Mouse (Mus musculus): Measurements from ENCODE around the gene Tssk6.
A peak's percentile ranks its signal among the peaks of the same experiment; 100 is the strongest.
"Not testable (repeated sequence)": the region's sequence is repeated elsewhere in the genome, so short reads cannot be mapped to it uniquely, and the experiment has no call there.

Gene Tssk6

DNA sequence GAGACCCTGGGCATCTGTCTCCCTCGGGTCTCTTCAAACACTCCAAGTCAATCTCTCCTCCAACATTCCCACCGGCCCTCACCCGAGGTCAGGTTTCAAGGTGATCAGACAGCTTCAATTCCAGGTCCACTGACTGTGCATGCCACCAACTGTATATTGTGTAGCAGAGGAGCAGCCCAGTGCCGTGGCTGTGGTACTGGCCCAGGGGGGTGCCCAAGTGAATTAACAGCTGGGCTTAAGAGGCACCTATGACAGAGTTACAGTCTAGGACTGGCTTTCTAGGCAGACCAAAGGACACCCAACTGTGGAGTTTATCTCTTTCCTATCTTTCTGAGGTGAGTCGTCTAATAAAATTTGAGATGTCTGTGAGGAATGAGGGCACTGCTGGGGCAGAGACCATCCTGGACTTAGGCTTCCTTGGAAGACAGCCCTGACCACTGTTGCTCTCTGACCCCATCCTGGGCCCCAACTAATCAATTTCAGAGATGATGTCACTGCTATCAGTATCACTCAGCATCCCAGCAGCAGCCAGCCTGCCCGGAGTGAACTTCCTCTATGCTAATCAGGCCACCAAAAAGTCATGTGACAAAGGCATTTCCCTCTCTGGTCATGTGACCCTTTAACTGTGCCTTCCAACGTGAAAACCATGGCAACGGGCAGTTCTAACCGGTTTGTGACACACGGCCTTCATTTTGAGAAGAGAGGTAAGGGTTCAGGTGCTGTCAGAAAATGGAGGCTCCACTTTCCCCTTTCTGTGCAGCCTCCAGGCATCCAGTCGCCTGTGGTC lies 18.1 kb downstream of the Tssk6 start:
- DNase-seq: peak; percentile 31 to 66

DNA sequence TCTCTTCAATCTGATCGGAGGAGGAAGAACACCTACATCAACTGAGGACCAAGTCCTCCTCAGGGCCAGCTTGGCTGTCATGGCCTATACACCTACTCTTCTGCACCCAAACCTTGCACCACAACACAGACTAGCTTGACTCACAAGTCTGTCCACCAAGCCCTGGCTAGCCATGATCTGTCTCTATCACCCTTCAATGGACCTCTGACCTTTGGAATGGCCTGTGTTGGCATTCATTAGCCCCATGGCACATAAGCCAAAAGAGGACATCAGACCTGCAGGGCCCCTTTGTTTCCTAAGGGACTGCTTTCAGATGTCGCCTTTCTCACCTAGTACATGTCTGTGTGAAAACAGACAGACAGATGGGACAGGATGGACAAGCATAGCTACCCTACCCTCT lies 19.2 kb downstream of the Tssk6 start:
- DNase-seq: no peak

DNA sequence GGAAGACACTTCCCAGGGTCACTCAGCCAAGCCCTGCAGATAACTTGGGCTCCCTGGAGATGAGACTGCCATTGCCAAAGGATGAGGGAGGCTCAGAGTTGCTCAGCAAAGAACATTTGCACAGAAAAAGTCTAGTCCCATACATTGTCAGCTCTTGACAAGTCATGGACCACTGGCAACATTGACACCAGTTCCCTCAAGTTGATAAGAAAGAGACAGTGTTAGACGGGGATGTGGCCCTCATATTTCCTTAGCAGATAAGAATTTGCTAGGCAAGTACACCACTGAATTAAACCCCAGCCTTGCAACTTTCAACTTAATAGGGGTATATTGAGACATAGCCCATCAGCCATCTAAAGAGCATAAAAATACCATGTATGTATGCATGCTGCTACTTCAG lies 22.0 kb downstream of the Tssk6 start:
- no peak for DNase-seq

DNA sequence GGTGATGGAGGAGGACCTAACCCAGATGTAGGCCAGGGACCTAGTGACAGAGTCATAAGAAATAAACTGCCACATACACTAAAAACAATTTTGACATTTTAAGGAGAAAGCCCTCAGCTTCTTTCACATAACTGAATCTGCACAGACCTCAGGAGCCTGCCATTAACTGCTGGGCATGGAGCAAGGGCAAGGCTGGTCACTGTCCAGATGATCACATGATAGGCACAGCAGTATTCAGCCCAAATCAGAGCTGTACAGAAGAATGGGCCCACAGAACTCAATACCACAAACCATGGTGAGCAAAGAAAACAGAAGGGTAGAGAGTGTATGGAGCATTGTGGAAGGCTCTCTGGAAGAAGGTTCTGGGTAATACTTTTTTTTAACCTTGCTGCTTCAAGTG lies 24.9 kb downstream of the Tssk6 start:
- DNase-seq: no peak

DNA sequence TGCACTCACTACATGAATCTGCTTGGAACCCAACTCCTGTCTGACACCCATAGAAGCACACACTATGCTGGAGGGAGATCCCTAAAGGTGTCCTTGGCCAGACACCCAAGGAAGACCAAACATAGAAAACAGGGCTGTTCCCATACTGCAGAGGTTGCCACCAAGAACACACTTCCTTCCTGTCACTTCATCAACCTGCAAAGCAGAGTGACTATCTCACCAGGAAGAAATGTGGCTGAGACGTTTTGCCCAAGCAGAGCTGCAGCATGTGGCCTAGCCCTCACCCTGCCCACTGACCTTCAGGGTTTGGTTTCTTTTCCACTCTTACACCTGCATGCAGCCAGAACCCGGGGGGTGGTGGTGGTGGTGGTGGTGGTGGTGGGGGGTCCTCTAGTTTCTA lies 31.8 kb downstream of the Tssk6 start:
- DNase-seq: no peak

DNA sequence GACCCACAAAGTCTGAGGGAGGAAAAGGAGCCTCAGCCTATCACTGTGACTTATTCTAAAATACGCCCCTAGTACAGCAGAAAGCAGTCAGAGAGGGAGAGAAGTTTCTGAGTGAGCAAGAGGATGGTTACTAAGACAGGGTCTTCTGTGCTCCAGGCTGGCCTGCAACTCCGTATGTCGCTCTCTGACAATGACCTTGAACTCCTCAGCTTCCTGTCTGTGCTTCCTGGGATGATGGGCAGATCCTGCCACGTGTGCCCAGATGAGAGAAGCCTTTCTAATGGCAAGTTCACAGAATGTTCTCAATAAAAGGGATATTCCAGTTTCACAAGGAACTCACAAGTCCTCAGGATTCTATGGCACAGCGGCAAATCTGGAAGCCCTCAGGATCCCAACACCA lies 32.6 kb downstream of the Tssk6 start:
- no peak for DNase-seq

DNA sequence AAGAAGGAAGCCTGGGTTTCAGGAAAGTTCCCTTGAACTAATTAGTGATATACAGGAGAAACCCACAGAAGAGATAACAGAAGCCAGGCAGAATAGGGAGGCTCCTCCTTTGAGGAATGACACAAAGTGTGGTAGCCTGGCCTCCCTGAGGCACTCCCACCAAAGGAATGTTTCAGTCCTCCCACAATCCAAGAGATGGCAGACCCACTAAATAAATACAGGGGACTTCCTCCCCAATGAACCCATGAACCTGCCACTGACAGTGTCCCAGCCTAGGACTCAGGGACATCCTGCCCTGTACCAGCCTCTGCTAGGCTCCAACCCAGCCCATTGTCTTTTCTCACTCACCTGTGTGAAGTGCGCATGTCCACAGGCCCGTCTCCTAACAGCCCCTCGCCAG lies 33.4 kb downstream of the Tssk6 start:
- no peak for DNase-seq

DNA sequence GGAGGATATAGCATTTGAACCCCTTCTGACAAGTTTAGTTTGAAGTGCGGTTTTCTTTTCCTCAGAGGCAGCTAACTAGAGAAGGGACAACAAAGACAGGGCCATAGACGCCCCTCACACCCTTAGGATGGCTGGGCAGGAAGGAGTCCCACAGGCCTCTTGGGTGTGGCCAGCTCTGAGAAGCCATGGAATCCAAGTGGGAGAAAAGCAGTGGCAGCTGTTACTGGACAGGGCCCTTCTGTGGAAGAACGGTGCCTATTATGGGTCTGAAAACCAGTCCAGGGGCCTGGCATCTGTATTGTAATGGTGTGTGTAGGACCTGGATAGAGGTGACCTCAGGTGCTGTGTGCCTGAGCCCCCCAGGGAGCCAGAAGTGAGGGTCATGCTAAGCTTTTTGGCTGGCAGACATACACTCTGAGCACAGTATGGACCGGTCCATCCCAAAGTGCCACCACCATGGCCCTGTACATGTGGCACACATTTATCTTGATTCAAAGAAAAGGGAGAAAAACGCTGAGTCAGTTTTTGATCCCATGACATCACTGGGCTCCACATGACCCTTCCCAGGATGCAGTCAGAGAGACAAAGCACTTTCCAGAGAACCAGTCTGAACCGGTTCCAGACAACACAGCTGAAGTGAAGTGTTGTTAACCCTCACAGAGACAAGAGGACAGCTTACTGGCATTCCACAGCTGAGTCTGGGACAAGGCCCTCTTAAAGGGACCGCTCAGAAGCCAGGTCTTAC lies 34.2 kb downstream of the Tssk6 start:
- DNase-seq: no peak

DNA sequence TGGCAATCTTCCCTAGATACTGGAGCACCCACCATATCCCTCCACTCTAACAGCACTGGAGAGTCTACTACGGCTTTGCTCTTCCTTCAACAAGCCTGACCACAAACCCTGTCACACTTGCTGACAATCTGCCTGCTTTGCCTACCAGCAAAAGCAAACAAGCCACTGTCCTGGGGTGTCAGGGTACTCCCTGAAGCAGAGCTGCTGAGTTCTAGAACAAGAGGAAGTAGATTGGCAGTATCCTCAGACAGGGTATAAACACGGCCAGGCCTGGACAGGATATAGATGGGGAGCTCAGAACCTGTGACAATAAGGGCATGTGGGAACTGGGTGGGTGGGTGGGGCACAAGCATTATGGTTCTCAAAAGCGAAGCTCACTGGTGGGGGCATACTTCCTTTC lies 35.5 kb downstream of the Tssk6 start:
- DNase-seq: no peak

DNA sequence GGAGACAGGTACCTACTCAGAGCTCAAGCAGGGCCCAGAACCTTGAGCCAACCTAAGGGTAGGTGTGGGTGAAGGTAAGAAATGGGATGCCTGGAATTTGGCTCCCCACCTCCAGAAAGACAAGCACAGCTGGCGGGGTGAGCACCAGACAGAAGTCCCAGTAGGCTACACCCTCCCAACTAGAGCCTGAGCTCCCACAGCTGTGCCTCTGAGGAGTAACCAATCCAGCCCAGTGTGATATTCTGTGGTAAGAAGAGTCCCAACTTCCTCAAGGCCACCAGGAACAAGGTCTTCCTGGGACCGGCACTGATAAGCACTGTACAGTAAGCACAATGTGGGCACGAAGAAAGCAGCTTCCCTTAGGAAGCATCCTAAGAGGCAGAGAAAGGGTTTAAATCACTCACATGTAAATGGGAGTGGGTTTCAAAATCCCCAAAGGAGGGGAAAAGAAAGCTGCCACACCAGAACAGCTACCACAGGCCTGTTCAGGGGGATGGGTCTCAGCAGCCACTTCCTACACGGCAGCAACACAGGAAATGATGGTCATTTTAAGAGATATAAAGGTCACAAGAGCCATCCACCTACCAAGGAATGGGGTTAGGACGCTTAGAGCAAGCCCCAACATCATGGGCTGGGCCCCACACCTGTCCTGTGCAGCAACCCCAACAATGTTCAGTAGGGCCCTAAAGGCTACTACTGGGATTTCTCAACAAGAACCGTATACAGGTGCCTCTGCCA lies 36.4 kb downstream of the Tssk6 start:
- DNase-seq: no peak

DNA sequence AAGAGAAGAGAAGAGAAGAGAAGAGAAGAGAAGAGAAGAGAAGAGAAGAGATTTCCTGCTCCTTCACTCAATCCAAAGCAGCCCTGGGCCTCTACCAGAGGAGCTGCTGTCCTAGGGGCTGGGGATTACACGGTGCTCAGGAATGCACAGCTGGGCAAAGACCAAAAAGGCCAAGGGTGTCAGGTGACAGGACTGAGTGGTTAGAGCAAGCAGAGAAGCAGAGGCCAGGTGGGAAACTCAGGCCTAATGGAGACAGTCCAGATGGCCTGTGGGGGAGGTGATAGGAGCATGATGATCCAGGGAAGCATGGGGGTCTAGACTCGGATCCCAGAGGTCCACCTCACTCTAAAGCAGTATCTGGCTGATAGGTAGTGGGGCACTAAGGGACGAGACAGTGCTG lies 37.6 kb downstream of the Tssk6 start:
- DNase-seq: no peak

DNA sequence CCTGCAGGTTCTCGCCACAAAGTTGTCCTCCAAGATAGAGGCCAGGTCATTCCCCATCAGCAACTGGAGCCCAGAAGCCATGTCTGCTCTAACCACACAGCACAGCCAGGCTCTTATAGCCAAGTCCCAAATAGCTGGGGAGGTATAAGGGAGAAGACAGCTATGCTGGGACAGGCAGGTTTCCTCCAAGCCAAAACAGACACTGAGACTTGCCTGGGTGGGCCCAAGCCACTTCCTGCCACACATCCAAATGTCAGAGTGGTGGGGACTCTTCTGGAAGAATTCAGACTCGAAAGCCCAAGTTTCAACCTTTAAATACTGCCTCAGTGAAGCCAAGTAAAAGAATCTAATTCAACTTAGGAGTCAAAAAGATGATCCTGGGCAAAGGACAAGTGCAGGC lies 38.4 kb downstream of the Tssk6 start:
- no peak for DNase-seq

DNA sequence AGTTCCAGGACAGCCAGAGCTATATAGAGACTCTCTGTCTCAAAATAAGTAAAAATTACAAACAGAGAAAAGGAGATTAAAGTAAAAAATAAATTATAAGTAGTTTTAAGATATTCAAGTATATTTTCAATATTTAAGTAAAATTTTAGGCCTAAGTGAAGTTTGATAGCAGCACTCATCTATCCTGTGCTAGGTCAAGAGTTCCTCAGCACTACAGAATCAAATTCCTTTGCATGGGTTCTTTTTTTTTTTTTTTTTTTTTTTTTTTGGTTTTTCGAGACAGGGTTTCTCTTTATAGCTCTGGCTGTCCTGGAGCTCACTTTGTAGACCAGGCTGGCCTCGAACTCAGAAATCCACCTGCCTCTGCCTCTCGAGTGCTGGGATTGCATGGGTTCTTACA lies 40.5 kb downstream of the Tssk6 start:
- DNase-seq: not testable (repeated sequence)

DNA sequence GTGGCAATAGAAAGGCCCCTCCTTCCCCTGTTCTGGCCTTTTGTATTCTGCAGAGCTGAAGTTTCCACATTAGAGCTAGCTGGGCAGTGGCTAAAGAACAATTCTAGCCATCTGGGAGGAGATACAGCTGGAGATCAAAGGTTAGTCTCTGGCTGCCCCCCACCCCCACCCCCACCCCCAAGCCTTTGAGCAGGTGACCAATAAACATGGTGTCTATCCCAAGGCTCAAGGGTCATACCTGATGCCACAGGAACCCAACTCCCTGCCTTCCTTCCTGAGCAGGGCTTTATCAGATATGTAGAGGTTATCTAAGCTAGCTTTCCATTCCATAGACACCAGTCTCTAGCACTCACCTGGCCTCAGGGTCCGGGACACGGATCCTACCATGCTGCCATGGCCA lies 48.3 kb downstream of the Tssk6 start:
- no peak for DNase-seq
